Mouse (Mus musculus): ENCODE data around the gene Lao1.
"Not testable (repeated sequence)": the region's sequence is repeated elsewhere in the genome, so short reads cannot be mapped to it uniquely, and the experiment has no call there.

Lao1 gene

GRCm38 (mm10) chr4:118961141-118961628, at the start of gene Lao1:
Gene Lao1, plus strand, starts transcription at chr4:118961578.
- DNase-seq (ENCODE audit: low read depth, low spot score) = peak; percentile 51

- not testable (repeated sequence) for DNase-seq (ENCODE audit: low read depth, low spot score)
These were observed 44.0 kb upstream of the Lao1 start, which contains the start of gene Olfr1329 for GRCm38 (mm10) chr4:118917365-118917764. Gene Olfr1329, minus strand, starts transcription at chr4:118917465.

GRCm38 (mm10) chr4:118931326-118931725, 30.1 kb upstream of the Lao1 start:
- DNase-seq (ENCODE audit: low read depth, low spot score) = not testable (repeated sequence)

- DNase-seq (ENCODE audit: low read depth, low spot score) = no peak
These were observed 22.9 kb upstream of the Lao1 start, which contains the start of gene Olfr1328 for GRCm38 (mm10) chr4:118938512-118938911. Gene Olfr1328, minus strand, starts transcription at chr4:118938612.

- DNase-seq (ENCODE audit: low read depth, low spot score) = no peak
These were observed 2.6 kb upstream of the Lao1 start for GRCm38 (mm10) chr4:118958812-118959211.

GRCm38 (mm10) chr4:118967711-118968110, 6.3 kb downstream of the Lao1 start:
- DNase-seq (ENCODE audit: low read depth, low spot score) = no peak

- DNase-seq (ENCODE audit: low read depth, low spot score) = no peak
These were observed 11.9 kb downstream of the Lao1 start for GRCm38 (mm10) chr4:118973281-118973680.

GRCm38 (mm10) chr4:118985291-118985690, 23.9 kb downstream of the Lao1 start:
- no peak for DNase-seq (ENCODE audit: low read depth, low spot score)

GRCm38 (mm10) chr4:118988535-118988934, 27.2 kb downstream of the Lao1 start:
- peak; percentile 86 for DNase-seq (ENCODE audit: low read depth, low spot score)

- no peak for DNase-seq (ENCODE audit: low read depth, low spot score)
These were observed 28.0 kb downstream of the Lao1 start for GRCm38 (mm10) chr4:118989331-118989730.

- peak; percentile 34 for DNase-seq (ENCODE audit: low read depth, low spot score)
These were observed 30.4 kb downstream of the Lao1 start for GRCm38 (mm10) chr4:118991797-118992196.

- DNase-seq (ENCODE audit: low read depth, low spot score) = no peak
These were observed 35.8 kb downstream of the Lao1 start for GRCm38 (mm10) chr4:118997127-118997542.

- peak; percentile 20 for DNase-seq (ENCODE audit: low read depth, low spot score)
These were observed 38.5 kb downstream of the Lao1 start for GRCm38 (mm10) chr4:118999691-119000486.

GRCm38 (mm10) chr4:119001696-119002095, 40.3 kb downstream of the Lao1 start:
- DNase-seq (ENCODE audit: low read depth, low spot score) = no peak

- no peak for DNase-seq (ENCODE audit: low read depth, low spot score)
These were observed 41.1 kb downstream of the Lao1 start for GRCm38 (mm10) chr4:119002512-119002911.

- peak; percentile 27 for DNase-seq (ENCODE audit: low read depth, low spot score)
These were observed 42.8 kb downstream of the Lao1 start for GRCm38 (mm10) chr4:119004178-119004577.

- DNase-seq (ENCODE audit: low read depth, low spot score) = peak; percentile 87
These were observed 43.4 kb downstream of the Lao1 start for GRCm38 (mm10) chr4:119004613-119005339.

GRCm38 (mm10) chr4:119007602-119008001, 46.2 kb downstream of the Lao1 start:
- DNase-seq (ENCODE audit: low read depth, low spot score) = no peak

- DNase-seq (ENCODE audit: low read depth, low spot score) = peak; percentile 78
These were observed 47.1 kb downstream of the Lao1 start for GRCm38 (mm10) chr4:119008476-119008875.

- no peak for DNase-seq (ENCODE audit: low read depth, low spot score)
These were observed 48.4 kb downstream of the Lao1 start for GRCm38 (mm10) chr4:119009814-119010213.

GRCm38 (mm10) chr4:119011050-119011680, 49.8 kb downstream of the Lao1 start:
- no peak for DNase-seq (ENCODE audit: low read depth, low spot score)

GRCm38 (mm10) chr4:119013031-119013430, 51.7 kb downstream of the Lao1 start:
- DNase-seq (ENCODE audit: low read depth, low spot score) = no peak
